In genomic region chr10:77138304-77138703, GRCm38 (mm10) we compare ENCODE assay signal across 35 mouse cellular contexts. TPM values are rescaled to one million over a fixed set of nuclear protein-coding genes. Genes with fewer than 3 reads are reported as not detected.
DNase-seq lines count a peak whose midpoint lies in the region; ATAC-seq lines count a peak whose summit lies in the region.
"Had no signal": no experiment of that assay in that cellular context is flagged by ENCODE, and none has a peak within 500 bp of the region (broad histone marks: within the 10 kb centered on the region; RNA-seq: fewer than 3 reads in every experiment).

No protein-coding gene starts in this region.

- H3K36me3 ChIP-seq in midbrain, embryonic 10.5 days = peaks cover 40% of the 10 kb centered on the region
- H3K36me3 ChIP-seq in midbrain, embryonic 16.5 days (ENCODE audit: control insufficient read depth, insufficient read depth, low read length) = no peaks in the 10 kb centered on the region
- peaks cover 25% of the 10 kb centered on the region for H3K36me3 ChIP-seq in limb, embryonic 10.5 days
- H3K36me3 ChIP-seq: embryonic facial prominence, embryonic 13.5 days; limb, embryonic 15.5 days; liver, embryonic 13.5 days; neural tube, embryonic 15.5 days had no signal

- H3K27me3 ChIP-seq in midbrain, embryonic 10.5 days (ENCODE audit: low read depth, poor library complexity, severe bottlenecking) = no peaks in the 10 kb centered on the region
- H3K27me3 ChIP-seq in midbrain, embryonic 16.5 days (ENCODE audit: control insufficient read depth, insufficient read depth, low read depth, low read length) = no peaks in the 10 kb centered on the region
- H3K27me3 ChIP-seq in limb, embryonic 10.5 days (ENCODE audit: low read depth, poor library complexity, severe bottlenecking) = no peaks in the 10 kb centered on the region
- H3K27me3 ChIP-seq: embryonic facial prominence, embryonic 13.5 days; forebrain, embryonic 12.5 days; limb, embryonic 15.5 days; liver, embryonic 13.5 days; megakaryocyte, embryonic 14.5 days; neural tube, embryonic 15.5 days had no signal

- ATAC-seq in midbrain, embryonic 16.5 days = no peak
- ATAC-seq: activated CD4-positive, CD25-positive, alpha-beta regulatory T cell, adult 4 months; hindbrain, postnatal 0 days; intestine, embryonic 16.5 days; lung, postnatal 0 days had no signal

- H3K4me1 ChIP-seq in midbrain, embryonic 10.5 days = peaks cover 64% of the 10 kb centered on the region
- no peaks in the 10 kb centered on the region for H3K4me1 ChIP-seq in midbrain, embryonic 16.5 days (ENCODE audit: control insufficient read depth, insufficient read depth, low read length)
- peaks cover 50% of the 10 kb centered on the region for H3K4me1 ChIP-seq in limb, embryonic 10.5 days
- H3K4me1 ChIP-seq: neural tube, embryonic 15.5 days had no signal

- H3K27ac ChIP-seq in midbrain, embryonic 10.5 days (replicated peaks) = peak overlapping the region; percentile 57
- H3K27ac ChIP-seq in midbrain, embryonic 16.5 days (ENCODE audit: low read length) = no peak overlapping the region
- H3K27ac ChIP-seq in limb, embryonic 10.5 days = peak overlapping the region; percentile 33
- H3K27ac ChIP-seq: embryonic facial prominence, embryonic 13.5 days; forebrain, embryonic 12.5 days; hindbrain, postnatal 0 days; limb, embryonic 15.5 days; neural tube, embryonic 15.5 days had no signal

- no peak for DNase-seq in midbrain, embryonic 10.5 days (ENCODE audit: low spot score)
- DNase-seq in Muller cell, postnatal 12 days (ENCODE audit: inconsistent ontology term) = peak; percentile 16
- DNase-seq in limb, embryonic 10.5 days (ENCODE audit: low spot score) = no peak
- no peak for DNase-seq in gastrocnemius, postnatal 36 days
- no peak for DNase-seq in heart, adult 8-10 months (ENCODE audit: low spot score)
- DNase-seq: adrenal gland, adult 2 months; adrenal gland, postnatal 36 days; B cell, adult 2 months; cerebellum, adult 18-20 months; cerebellum, postnatal 10 days; gastrocnemius, postnatal 14 days; heart, adult 11 months; heart, postnatal 14 days; kidney, adult 9 months; kidney, postnatal 10 days; layer of hippocampus, postnatal 36 days; left cerebral cortex, postnatal 4 days; liver, embryonic 13.5 days; lung, adult 18-20 months; lung, postnatal 4 days; midbrain, embryonic 14.5 days; retina, postnatal 1 day; right cerebral cortex, postnatal 25 days; thymus, adult 18-20 months; thymus, postnatal 36 days had no signal

- H3K9ac ChIP-seq in midbrain, embryonic 16.5 days (ENCODE audit: low read depth, low read length) = no peak overlapping the region
- H3K9ac ChIP-seq: embryonic facial prominence, embryonic 13.5 days; forebrain, embryonic 12.5 days; limb, embryonic 15.5 days; liver, embryonic 13.5 days; neural tube, embryonic 15.5 days had no signal

- no peak overlapping the region for H3K4me3 ChIP-seq in midbrain, embryonic 10.5 days
- no peak overlapping the region for H3K4me3 ChIP-seq in midbrain, embryonic 16.5 days (ENCODE audit: low read depth, low read length)
- no peak overlapping the region for H3K4me3 ChIP-seq in limb, embryonic 10.5 days
- H3K4me3 ChIP-seq: embryonic facial prominence, embryonic 13.5 days; forebrain, embryonic 12.5 days; limb, embryonic 15.5 days; liver, embryonic 13.5 days; megakaryocyte, embryonic 14.5 days; neural tube, embryonic 15.5 days had no signal

- intact Hi-C loops in gastrocnemius, postnatal 36 days (cut with DNase I) = loop anchor here (10.0 kb wide), 1 partner anchor 216 kb away; no protein-coding TSS in a partner anchor

- H3K4me2 ChIP-seq in midbrain, embryonic 16.5 days (ENCODE audit: low read length) = no peak overlapping the region
- H3K4me2 ChIP-seq: embryonic facial prominence, embryonic 13.5 days; forebrain, embryonic 12.5 days; limb, embryonic 15.5 days; liver, embryonic 13.5 days; neural tube, embryonic 15.5 days had no signal

- no peaks in the 10 kb centered on the region for H3K9me3 ChIP-seq in midbrain, embryonic 10.5 days (replicated peaks)
- H3K9me3 ChIP-seq in midbrain, embryonic 16.5 days (replicated peaks; ENCODE audit: control insufficient read depth, low read length, poor library complexity, severe bottlenecking) = no peaks in the 10 kb centered on the region
- no peaks in the 10 kb centered on the region for H3K9me3 ChIP-seq in limb, embryonic 10.5 days (replicated peaks)
- H3K9me3 ChIP-seq: embryonic facial prominence, embryonic 13.5 days; forebrain, embryonic 12.5 days; limb, embryonic 15.5 days; liver, embryonic 13.5 days; neural tube, embryonic 15.5 days had no signal

RNA-seq across cellular contexts. Expression of gene Col18a1, which starts 28.0 kb away (rescaled TPM):
- 146 and 155 TPM in 2 replicates for polyA plus RNA-seq in midbrain, embryonic 10.5 days (2016; fragmentation: Nextera tagmentation; extraction: Ambion mirVana)
- polyA plus RNA-seq in midbrain, embryonic 16.5 days (2015; fragmentation: Nextera tagmentation; extraction: Ambion mirVana) = 20.4 and 25.3 TPM in 2 replicates
- 149 and 159 TPM in 2 replicates for polyA plus RNA-seq in limb, embryonic 10.5 days (2016; fragmentation: Nextera tagmentation; extraction: Ambion mirVana)
- 10 to 100 TPM in 1 of 2 experiments, 1 to 10 TPM in 1; 6.4 to 10.3 TPM for total RNA-seq in gastrocnemius, postnatal 36 days (2021)
- 1 to 10 TPM; 5.5 to 9.3 (median 7.7) TPM for total RNA-seq in heart, adult 8-10 months (2022)
